Mouse (Mus musculus): Measurements from ENCODE around the gene Vrk2. TPM values are rescaled to one million over a fixed set of nuclear protein-coding genes. Genes with fewer than 3 reads are reported as not detected.

The Vrk2 gene
- polyA plus RNA-seq, 1 experiment from 2014 or later: 16.8 TPM

- 84% methylated on average over 3 of the region's 3 CpGs for WGBS
- ATAC-seq (ENCODE audit: insufficient number of reproducible peaks, insufficient read depth, low FRiP score, low read depth): no peak
These were observed 112.0 kb downstream of the Vrk2 start for GRCm38 (mm10) chr11:26481691-26482242.

GRCm38 (mm10) chr11:26477037-26477739 lies 116.6 kb downstream of the Vrk2 start:
- WGBS: 65% methylated on average over 6 of the region's 6 CpGs
- ATAC-seq (ENCODE audit: insufficient number of reproducible peaks, insufficient read depth, low FRiP score, low read depth): no peak

More at GRCm38 (mm10) chr11:26481691-26482242, 112.0 kb downstream of the Vrk2 start:
- H3K36me3 ChIP-seq (ENCODE audit: control insufficient read depth, insufficient read depth, low read length): 0 out of 2 replicates have a peak, but pooled peaks cover 7% of the 10 kb centered on the region
- H3K9ac ChIP-seq (ENCODE audit: low read length): no peak overlapping the region
- H3K4me2 ChIP-seq (ENCODE audit: low read length): no peak overlapping the region
- H3K9me3 ChIP-seq (ENCODE audit: control insufficient read depth, low read length): no peaks in the 10 kb centered on the region
- H3K27me3 ChIP-seq (ENCODE audit: control insufficient read depth, insufficient read depth, low read length): no peaks in the 10 kb centered on the region
- no peak overlapping the region for H3K27ac ChIP-seq (replicated peaks in 1 of 2; ENCODE audit: control insufficient read depth in 1 of 2, insufficient read depth in 1 of 2, low read depth in 2 of 2, low read length in 2 of 2)
- H3K4me1 ChIP-seq (ENCODE audit: control insufficient read depth in 2 of 2, insufficient read depth in 2 of 2, low read length in 2 of 2): no peaks in the 10 kb centered on the region
- no peak overlapping the region for H3K4me3 ChIP-seq (ENCODE audit: control insufficient read depth in 1 of 2, insufficient read depth in 1 of 2, low read depth in 1 of 2, low read length in 2 of 2)

GRCm38 (mm10) chr11:26454081-26454480 lies 139.7 kb downstream of the Vrk2 start:
- Histone ChIP-seq H3K27me3 (ENCODE audit: control insufficient read depth, insufficient read depth, low read length) (no peaks in the 10 kb centered on the region), H3K4me1 (ENCODE audit: control insufficient read depth in 2 of 2, insufficient read depth in 2 of 2, low read length in 2 of 2) (peaks cover 2 to 6% of the 10 kb centered on the region in 2 experiments; a peak in 3 of 4 replicates), H3K36me3 (ENCODE audit: control insufficient read depth, insufficient read depth, low read length) (no peaks in the 10 kb centered on the region), H3K4me2 (ENCODE audit: low read length) (no peak overlapping the region), H3K4me3 (ENCODE audit: control insufficient read depth in 1 of 2, insufficient read depth in 1 of 2, low read depth in 1 of 2, low read length in 2 of 2) (no peak overlapping the region), H3K9ac (ENCODE audit: low read length) (no peak overlapping the region), H3K27ac (replicated peaks in 1 of 2; ENCODE audit: control insufficient read depth in 1 of 2, insufficient read depth in 1 of 2, low read depth in 2 of 2, low read length in 2 of 2) (no peak overlapping the region), H3K9me3 (ENCODE audit: control insufficient read depth, low read length) (no peaks in the 10 kb centered on the region)
- 76% methylated on average over 4 of the region's 4 CpGs for WGBS
- no peak for ATAC-seq (ENCODE audit: insufficient number of reproducible peaks, insufficient read depth, low FRiP score, low read depth)

More at GRCm38 (mm10) chr11:26477037-26477739, 116.6 kb downstream of the Vrk2 start:
- Histone ChIP-seq H3K9me3 (ENCODE audit: control insufficient read depth, low read length) (no peaks in the 10 kb centered on the region), H3K9ac (ENCODE audit: low read length) (no peak overlapping the region), H3K4me2 (ENCODE audit: low read length) (no peak overlapping the region), H3K27me3 (ENCODE audit: control insufficient read depth, insufficient read depth, low read length) (no peaks in the 10 kb centered on the region), H3K27ac (replicated peaks in 1 of 2; ENCODE audit: control insufficient read depth in 1 of 2, insufficient read depth in 1 of 2, low read depth in 2 of 2, low read length in 2 of 2) (no peak overlapping the region), H3K4me1 (ENCODE audit: control insufficient read depth in 2 of 2, insufficient read depth in 2 of 2, low read length in 2 of 2) (no peaks in the 10 kb centered on the region), H3K36me3 (ENCODE audit: control insufficient read depth, insufficient read depth, low read length) (peaks cover 29% of the 10 kb centered on the region), H3K4me3 (ENCODE audit: control insufficient read depth in 1 of 2, insufficient read depth in 1 of 2, low read depth in 1 of 2, low read length in 2 of 2) (no peak overlapping the region)

- no peak for ATAC-seq (ENCODE audit: insufficient number of reproducible peaks, insufficient read depth, low FRiP score, low read depth)
- Histone ChIP-seq H3K9ac (ENCODE audit: low read length) (no peak overlapping the region), H3K4me3 (ENCODE audit: control insufficient read depth in 1 of 2, insufficient read depth in 1 of 2, low read depth in 1 of 2, low read length in 2 of 2) (no peak overlapping the region), H3K36me3 (ENCODE audit: control insufficient read depth, insufficient read depth, low read length) (no peaks in the 10 kb centered on the region), H3K4me1 (ENCODE audit: control insufficient read depth in 2 of 2, insufficient read depth in 2 of 2, low read length in 2 of 2) (peaks cover 2 to 6% of the 10 kb centered on the region in 2 experiments; a peak in 3 of 4 replicates), H3K9me3 (ENCODE audit: control insufficient read depth, low read length) (no peaks in the 10 kb centered on the region), H3K27me3 (ENCODE audit: control insufficient read depth, insufficient read depth, low read length) (no peaks in the 10 kb centered on the region), H3K4me2 (ENCODE audit: low read length) (no peak overlapping the region), H3K27ac (replicated peaks in 1 of 2; ENCODE audit: control insufficient read depth in 1 of 2, insufficient read depth in 1 of 2, low read depth in 2 of 2, low read length in 2 of 2) (no peak overlapping the region)
- 89% methylated on average over 4 of the region's 4 CpGs for WGBS
These were observed 141.1 kb downstream of the Vrk2 start for GRCm38 (mm10) chr11:26452693-26453092.

- 80% methylated on average over 2 of the region's 2 CpGs for WGBS
- ATAC-seq (ENCODE audit: insufficient number of reproducible peaks, insufficient read depth, low FRiP score, low read depth): no peak
These were observed 142.6 kb downstream of the Vrk2 start for GRCm38 (mm10) chr11:26451228-26451627.

GRCm38 (mm10) chr11:26450636-26451035 lies 143.2 kb downstream of the Vrk2 start:
- Histone ChIP-seq H3K4me3 (ENCODE audit: control insufficient read depth in 1 of 2, insufficient read depth in 1 of 2, low read depth in 1 of 2, low read length in 2 of 2) (no peak overlapping the region), H3K4me1 (ENCODE audit: control insufficient read depth in 2 of 2, insufficient read depth in 2 of 2, low read length in 2 of 2) (peaks cover 2 to 6% of the 10 kb centered on the region in 2 experiments; a peak in 3 of 4 replicates), H3K4me2 (ENCODE audit: low read length) (no peak overlapping the region), H3K27ac (replicated peaks in 1 of 2; ENCODE audit: control insufficient read depth in 1 of 2, insufficient read depth in 1 of 2, low read depth in 2 of 2, low read length in 2 of 2) (no peak overlapping the region), H3K27me3 (ENCODE audit: control insufficient read depth, insufficient read depth, low read length) (no peaks in the 10 kb centered on the region), H3K36me3 (ENCODE audit: control insufficient read depth, insufficient read depth, low read length) (no peaks in the 10 kb centered on the region), H3K9me3 (ENCODE audit: control insufficient read depth, low read length) (no peaks in the 10 kb centered on the region), H3K9ac (ENCODE audit: low read length) (no peak overlapping the region)
- ATAC-seq (ENCODE audit: insufficient number of reproducible peaks, insufficient read depth, low FRiP score, low read depth): no peak
- 91% methylated on average over 1 of the region's 1 CpGs for whole genome bisulfite sequencing

More at GRCm38 (mm10) chr11:26451228-26451627, 142.6 kb downstream of the Vrk2 start:
- H3K4me3 ChIP-seq (ENCODE audit: control insufficient read depth in 1 of 2, insufficient read depth in 1 of 2, low read depth in 1 of 2, low read length in 2 of 2): no peak overlapping the region
- H3K27me3 ChIP-seq (ENCODE audit: control insufficient read depth, insufficient read depth, low read length): no peaks in the 10 kb centered on the region
- no peaks in the 10 kb centered on the region for H3K9me3 ChIP-seq (ENCODE audit: control insufficient read depth, low read length)
- H3K27ac ChIP-seq (replicated peaks in 1 of 2; ENCODE audit: control insufficient read depth in 1 of 2, insufficient read depth in 1 of 2, low read depth in 2 of 2, low read length in 2 of 2): no peak overlapping the region
- no peaks in the 10 kb centered on the region for H3K36me3 ChIP-seq (ENCODE audit: control insufficient read depth, insufficient read depth, low read length)
- H3K4me2 ChIP-seq (ENCODE audit: low read length): no peak overlapping the region
- H3K4me1 ChIP-seq (ENCODE audit: control insufficient read depth in 2 of 2, insufficient read depth in 2 of 2, low read length in 2 of 2): peaks cover 2 to 6% of the 10 kb centered on the region in 2 experiments; a peak in 3 of 4 replicates
- no peak overlapping the region for H3K9ac ChIP-seq (ENCODE audit: low read length)

- Histone ChIP-seq H3K36me3 (ENCODE audit: control insufficient read depth, insufficient read depth, low read length) (no peaks in the 10 kb centered on the region), H3K4me1 (ENCODE audit: control insufficient read depth in 2 of 2, insufficient read depth in 2 of 2, low read length in 2 of 2) (peaks cover 2 to 6% of the 10 kb centered on the region in 2 experiments; a peak in 3 of 4 replicates), H3K27me3 (ENCODE audit: control insufficient read depth, insufficient read depth, low read length) (no peaks in the 10 kb centered on the region), H3K27ac (replicated peaks in 1 of 2; ENCODE audit: control insufficient read depth in 1 of 2, insufficient read depth in 1 of 2, low read depth in 2 of 2, low read length in 2 of 2) (no peak overlapping the region), H3K9me3 (ENCODE audit: control insufficient read depth, low read length) (no peaks in the 10 kb centered on the region), H3K4me3 (ENCODE audit: control insufficient read depth in 1 of 2, insufficient read depth in 1 of 2, low read depth in 1 of 2, low read length in 2 of 2) (no peak overlapping the region), H3K9ac (ENCODE audit: low read length) (no peak overlapping the region), H3K4me2 (ENCODE audit: low read length) (no peak overlapping the region)
- ATAC-seq (ENCODE audit: insufficient number of reproducible peaks, insufficient read depth, low FRiP score, low read depth): no peak
- 77% methylated on average over 3 of the region's 3 CpGs for WGBS
These were observed 144.0 kb downstream of the Vrk2 start for GRCm38 (mm10) chr11:26449789-26450188.
